Mouse (Mus musculus) spleen, embryonic (tissue): ENCODE data around the gene Arhgap23.

ENCODE experiments used
- CTCF ChIA-PET: fragments of 350-600 bp; sonication (Branson Sonifier 250); formaldehyde crosslinking; loops from one replicate; lab custom pipeline; 2022; lab: Charles Lee

The Arhgap23 gene

DNA sequence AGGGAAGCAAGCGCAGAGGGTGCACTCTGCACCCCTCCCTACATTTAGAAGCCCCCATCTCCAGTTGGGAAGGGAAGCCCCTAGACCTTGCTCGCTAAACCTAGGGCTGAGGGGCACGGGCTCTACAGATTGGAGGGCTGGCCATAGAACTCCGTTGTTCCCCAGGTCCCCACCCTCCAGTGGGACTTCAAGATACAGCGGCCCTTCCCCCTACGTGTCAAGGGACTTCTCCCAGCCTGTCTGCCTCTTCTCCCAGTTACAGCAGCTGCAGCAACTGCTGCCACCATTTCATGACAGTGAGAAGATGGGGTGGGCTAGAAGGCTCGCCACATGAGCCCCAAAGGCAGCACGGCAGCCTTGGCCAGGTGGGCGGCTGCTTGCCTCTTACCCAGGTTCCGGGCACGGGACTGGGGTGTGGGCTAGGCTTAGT is 10.6 kb upstream of the Arhgap23 start:
- CTCF ChIA-PET, result interaction anchor here (0.6 to 0.7 kb wide), 2 partner anchors 29 to 85 kb away, joined by 3 to 13 read pairs; no protein-coding TSS in a partner anchor

DNA sequence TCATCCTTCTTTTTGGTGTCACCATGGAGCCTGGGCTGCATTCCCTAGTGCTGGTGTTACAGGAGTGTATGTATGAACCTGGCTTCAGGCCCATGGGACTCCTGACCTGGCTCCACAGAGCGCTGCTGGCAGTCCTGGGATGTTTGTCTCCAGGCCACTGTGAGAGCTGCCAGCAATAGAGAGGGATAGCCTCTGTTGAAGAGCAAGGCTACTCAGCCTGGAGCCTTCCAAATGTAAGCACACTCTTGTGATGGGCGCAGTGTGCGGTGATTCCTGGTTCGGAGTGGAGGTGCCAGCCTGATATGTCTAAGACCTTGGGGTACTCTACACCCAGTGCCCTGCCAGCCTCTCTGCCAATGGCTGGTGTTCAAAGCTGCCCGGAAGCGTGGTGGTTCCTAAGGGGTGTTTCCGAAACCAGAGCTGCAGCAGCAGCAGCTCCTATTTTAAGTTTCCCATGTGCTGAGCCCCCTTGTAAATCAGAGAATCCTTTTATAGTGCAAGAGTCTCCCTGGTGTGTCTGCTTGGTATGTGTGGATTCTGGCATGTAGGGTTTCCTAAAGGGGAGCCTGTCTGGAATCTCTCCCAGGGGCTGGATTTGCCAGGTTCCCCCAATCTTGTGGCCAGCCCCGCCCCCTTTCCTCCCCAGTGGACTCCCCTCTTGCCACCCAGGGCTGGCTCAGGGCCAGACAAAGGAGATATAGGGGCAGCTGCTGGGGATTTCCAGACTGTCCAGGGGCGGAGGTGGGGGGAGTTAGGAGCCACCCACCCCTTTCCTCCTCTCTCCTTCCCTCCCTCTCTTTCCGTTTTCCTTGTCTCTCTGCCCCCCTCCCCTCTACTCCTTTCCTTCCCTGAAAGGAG is 9.0 kb upstream of the Arhgap23 start:
- CTCF ChIA-PET, result interaction anchor here (0.6 to 0.9 kb wide), 2 partner anchors 114 to 202 kb away, joined by 3 to 5 read pairs; no protein-coding TSS in a partner anchor

DNA sequence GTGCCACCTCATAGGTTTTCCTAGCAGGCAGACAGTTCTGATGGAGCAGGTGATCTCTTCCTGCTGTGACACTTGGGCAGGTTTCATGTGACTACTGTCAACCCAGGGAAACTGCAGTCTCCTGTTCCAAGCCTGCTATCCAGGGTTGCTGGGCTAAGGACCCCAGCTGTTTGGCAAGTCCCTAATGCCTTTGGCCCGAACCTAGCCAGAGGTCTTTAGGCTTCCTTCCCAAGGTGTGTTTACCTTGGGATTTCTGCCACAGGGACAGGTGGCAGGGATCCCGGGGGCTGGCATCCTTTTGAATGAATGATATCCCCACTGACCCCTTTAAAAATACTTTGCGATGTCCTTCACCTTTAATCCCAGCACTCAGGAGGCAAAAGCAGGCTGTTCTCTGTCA is 7.9 kb upstream of the Arhgap23 start:
- CTCF ChIA-PET, result no interaction called here

DNA sequence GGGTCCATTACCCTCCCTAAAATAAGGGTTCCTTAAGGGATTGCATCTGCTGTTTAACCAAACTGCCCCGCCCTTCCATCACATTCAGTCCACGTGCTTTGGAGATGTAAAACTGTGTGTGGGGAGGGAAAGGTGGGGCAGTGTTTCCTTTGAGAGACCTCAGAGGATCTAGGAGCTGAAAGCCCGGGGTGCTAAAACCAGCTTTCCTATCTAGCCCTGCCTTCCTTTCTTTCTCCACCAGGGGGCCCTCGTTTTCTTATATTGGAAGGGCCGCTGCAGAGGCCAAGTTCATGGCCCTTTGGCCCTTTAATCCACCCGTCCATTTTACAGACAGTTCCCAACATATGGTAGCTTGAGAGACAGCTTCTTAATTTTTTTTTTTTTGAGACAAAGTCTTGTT is 7.2 kb upstream of the Arhgap23 start:
- CTCF ChIA-PET, result interaction anchor here (0.7 to 1.7 kb wide), 5 partner anchors 37 to 81 kb away, joined by 3 to 15 read pairs (median 5); no protein-coding TSS in a partner anchor

DNA sequence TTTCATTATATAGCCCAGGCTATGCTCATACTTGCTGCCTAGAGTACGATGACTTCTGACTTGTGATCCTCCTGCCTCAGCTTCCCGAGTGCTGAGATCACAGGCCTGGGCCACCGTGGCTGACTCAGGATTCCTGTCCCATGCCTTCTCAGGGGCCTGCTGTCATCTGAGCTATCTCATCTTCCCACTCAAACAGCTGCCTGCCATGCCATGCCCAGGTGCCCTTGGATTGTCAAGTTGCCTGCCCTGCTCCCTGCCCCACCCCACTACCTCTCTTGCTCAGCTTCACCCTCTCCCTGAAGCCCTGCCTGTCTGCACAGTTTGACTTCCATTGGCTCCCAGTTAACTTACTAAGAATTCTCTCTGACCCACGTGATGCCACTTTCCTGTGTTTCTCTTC is 4.4 kb upstream of the Arhgap23 start:
- CTCF ChIA-PET, result interaction anchor here (0.9 kb wide), 1 partner anchor 64 kb away, joined by 6 read pairs; no protein-coding TSS in a partner anchor

DNA sequence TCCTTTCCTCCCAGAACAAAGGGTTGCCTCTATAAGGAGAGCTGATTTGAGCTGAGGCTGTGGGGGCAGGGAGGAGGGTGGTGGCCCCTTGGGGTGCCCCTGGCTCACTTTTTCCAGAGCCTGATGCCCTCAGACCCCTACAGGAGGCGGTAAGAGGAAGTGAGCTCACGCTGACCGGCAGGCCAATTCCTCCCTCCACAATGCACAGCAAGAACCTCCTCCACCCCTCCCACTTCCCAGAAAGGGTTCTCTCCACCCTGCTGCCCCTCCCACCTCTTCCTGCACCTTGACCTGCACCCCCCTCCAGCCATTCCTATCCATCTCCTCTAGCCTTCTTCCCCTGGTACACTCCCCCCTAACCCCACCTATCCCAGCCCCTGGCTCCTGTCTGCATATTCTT is 3.2 kb upstream of the Arhgap23 start:
- CTCF ChIA-PET, result no interaction called here

DNA sequence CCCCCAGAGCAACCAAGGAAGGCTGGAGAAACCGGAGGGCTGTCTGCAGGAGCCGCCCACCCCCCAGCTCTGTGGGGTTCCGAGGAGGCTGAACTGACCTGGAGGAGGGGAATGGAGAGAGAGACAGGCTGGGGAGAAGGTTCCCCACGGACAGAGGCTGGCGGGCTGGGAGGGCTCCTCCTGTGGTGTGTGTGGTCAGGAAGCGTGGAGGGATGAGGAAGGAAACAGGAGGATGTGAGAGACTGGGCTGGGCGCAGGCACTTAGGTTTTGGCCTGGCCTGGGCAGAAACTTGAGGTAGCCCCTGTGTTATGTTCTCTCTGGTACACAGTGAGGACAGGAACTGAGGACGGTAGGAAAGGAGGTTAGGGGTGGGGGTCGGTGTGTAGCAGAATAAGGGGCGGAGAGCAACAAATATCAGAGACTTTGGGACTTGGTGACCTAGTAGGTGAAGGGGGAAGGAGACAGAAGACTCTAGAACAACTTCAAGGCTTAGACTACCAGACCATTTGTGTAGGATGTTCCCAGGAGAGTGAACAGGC is 2.5 kb upstream of the Arhgap23 start:
- CTCF ChIA-PET, result interaction anchor here (0.6 kb wide), 1 partner anchor 33 kb away, joined by 3 read pairs; no protein-coding TSS in a partner anchor

DNA sequence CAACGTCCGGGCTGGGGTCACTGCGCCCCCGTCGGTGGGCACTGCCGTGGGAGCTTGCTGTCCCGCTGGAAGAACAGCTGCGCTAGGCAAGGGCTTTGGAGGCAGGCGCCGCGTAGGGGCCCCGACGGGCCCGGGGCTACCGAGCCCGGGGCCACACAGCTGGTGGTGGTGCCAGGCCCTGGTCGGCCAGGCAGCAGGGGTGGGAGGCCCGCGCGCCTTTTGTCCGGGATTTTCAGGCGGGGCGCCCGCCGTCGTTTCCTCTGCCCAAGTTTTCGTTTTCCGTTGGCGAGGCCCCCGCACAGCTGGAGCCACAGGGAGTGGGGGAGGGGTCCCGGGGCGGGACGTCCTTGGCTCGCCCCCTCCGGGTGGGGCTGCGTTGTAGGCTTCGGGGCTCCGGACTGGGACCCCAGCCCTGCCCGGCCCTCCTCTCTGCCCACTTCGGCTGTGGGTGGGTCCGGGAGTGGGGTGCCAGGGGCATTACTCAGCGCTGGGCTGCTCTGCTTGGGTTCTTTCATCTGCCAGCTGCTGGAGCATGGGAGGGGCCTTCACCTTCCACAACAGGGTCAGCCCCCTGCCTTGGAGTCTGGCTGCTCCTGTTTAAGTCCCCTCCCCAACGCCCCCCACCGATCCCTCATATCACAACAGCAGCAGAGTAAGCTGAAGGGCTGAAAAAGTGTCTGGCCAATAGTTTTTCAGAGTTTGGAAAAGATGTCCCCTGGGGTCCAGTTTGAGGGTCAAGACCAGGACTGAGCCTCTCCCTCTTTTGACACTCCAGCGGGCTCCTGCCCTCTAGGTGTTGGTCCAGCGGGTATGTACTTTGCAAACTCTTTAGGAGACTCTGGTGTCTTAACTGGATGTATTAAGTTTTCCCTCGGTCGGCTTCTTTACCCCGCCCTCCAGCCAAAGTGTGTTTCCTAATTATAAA is 641 bp downstream of the Arhgap23 start:
- CTCF ChIA-PET, result interaction anchor here (0.5 kb wide), 1 partner anchor 242 kb away, joined by 4 read pairs; no protein-coding TSS in a partner anchor

DNA sequence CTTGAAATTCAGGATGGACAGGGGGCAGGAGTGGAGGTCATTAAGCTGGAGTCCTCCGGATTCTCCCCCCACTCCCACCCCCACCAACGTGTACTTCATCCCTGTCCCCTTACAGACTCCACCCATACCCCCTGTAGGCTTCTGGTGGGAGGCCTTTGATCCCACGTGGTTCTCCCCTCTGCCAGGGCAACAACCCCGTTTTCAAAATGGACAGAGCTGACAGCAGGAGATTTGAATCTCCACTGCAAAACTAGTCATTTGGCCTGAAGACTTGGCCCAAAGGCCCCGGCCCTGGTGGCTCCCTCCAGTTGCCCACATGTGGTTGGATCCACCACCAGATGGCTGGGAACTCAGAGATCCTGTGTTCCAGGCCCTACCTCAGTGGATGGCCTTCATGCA is 1.3 kb downstream of the Arhgap23 start:
- CTCF ChIA-PET, result no interaction called here

DNA sequence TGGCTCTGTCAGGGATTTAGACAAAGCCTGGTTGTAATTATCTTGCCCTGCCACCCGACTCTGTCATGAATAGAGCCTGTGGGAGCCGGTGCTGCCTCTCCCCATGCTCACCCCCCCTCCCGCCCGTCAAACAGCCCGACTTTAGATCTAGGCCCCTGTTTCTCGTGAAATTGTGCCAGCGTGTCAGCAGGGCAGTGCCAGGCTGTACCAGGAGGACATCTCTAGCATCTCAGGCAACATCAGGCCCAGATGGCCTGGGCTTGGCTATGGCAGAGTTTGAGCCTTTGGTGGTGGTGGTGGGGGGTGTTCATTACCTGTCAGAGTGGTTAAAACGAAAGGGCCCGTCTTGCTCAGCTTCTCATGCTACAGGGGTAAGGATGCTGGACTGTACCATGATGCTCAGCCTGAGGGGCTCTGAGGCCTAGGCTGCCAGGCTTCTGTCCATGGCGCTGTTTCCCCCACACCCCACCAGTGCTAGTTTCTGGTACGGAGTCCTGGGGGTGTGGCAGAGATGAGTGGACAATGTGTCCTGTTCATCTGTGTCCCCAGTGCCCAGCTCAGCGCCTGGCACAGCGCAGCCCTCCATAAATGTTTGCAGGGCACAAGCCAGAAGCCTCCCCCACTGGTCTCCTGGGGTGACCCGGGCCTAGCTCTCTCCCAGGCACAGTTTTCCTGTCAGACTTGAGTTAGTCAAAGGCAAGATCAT is 3.7 kb downstream of the Arhgap23 start:
- CTCF ChIA-PET, result interaction anchor here (0.6 kb wide), 1 partner anchor 63 kb away, joined by 13 read pairs; no protein-coding TSS in a partner anchor

DNA sequence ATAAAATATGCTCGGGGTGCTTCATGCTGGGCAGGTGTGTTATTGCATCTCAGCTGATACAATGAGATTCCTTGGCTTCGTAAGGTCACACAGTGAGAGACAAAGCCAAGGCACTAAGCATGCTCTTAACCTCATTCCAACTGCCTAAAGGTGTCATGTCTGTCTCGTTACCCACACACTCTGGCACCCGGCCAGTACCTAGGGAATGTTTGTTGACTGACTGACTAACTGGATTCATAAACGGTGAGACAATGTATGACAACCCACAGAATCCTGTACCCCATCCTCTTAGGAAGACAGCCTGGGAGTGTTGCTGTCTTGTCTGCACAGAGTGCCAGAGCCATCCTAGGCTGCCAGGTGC is 4.2 kb downstream of the Arhgap23 start:
- CTCF ChIA-PET, result no interaction called here

DNA sequence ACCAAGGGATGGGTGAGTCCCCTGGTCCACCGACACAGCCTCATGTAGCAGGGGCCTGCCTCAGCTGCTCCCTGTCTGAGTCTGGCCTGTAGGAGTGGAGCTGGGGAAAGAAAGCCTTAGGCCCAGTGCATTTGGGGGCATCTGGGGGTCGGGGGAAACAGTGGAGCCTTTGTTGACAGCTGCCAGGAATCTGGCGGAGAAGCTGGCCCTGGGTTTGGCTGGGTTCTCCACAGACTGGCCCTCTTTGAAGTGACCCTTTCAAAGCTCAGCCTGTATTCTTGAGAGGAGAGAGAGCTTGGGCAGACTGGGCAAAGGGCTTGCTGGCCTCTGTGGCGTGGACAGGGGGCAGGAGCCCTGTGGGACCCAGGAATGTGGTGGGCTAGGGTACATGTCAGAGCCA is 7.2 kb downstream of the Arhgap23 start:
- CTCF ChIA-PET, result no interaction called here

DNA sequence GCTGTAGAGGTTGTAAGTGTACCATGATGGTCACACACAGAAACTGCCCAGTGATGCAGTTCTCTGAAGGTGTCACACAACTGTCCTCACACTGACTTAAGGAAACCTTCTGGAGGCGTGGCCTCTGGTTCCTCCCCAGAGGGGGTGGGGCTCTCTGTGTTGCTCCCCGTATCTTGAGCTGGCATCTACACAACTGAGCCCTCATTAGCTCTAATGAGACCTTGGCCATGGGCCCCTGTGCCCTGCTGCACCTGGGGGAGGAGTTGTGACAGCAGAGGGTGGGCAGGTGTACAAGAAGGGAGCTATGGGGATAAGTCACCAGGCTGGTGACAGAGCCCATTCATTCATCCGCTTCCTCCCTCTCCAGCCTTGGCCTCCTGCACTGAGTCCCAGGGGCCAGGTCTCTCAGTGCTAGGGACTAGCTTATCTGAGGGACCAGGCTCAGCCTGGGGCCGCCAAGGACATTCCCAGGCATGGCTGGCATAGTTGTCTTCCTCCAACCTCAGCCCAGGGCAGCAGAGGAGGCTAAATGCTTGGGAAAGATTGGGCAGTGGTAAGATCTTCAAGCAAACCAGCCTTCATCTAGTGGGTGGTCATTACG is 8.9 kb downstream of the Arhgap23 start:
- CTCF ChIA-PET, result interaction anchor here (0.6 kb wide), 1 partner anchor 1513 kb away, joined by 11 read pairs; no protein-coding TSS in a partner anchor

DNA sequence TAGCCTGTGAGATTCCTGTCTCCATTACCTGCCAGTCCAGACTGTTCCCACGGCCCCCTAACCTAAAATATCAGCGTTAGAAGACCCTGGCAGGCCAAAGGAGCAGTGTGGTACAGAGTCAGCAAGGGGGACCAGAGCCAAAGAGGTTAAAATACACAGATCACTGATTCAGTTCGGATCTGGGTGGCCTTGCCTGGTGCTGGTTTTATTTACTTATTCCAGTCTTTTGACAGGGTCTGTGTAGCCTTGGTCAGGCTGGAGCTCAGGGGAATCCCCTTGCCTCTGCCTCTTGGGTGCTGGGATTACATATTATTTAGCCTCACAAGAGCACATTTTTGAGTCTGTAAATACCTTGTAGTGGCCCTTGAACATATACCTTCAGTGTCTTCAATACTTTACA is 9.5 kb downstream of the Arhgap23 start:
- CTCF ChIA-PET, result no interaction called here

DNA sequence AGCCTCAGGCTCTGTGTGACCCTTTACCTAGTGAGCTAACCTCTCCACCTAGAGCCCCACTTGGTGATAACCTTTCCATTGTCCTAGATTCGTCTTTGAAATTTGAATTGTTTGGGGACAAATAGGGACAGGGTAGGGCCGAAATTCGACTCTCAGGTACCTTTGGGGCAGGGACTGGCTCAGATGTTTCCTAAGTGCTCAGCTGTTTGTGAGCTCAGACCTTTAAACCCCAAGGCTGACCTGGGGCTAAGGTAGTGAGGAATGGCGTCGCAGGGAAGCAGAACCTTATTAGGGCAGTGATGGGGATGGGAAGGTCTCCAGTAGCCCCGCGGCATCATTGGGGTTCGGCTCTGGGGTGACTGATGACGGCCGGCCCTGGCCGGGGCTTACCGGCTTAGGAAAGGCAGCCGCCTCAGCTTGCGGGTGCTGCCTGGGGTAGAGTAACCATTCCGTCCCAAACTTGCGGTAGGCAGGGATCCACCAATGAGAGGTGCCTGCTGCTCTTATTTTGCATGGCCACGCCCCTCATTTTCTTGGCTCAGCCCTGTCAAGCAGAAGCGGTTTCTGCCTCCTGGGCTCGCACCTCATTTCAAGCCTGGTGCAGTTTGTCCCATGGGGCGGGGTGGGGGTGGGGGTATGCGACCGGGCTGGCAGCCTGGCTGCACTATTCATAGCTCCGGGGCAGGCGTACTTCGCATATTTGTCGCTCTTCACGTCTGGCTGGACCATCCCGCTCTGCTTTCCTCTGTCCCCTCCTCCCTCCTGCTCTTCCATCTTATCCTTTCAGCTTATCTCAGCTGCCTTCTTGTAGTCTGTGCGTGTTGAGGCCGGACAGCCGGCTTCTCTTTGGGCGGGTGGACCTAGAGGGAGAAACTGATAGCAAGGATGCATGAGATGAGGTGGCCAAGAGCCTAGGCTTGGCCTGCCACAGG is 12.7 kb downstream of the Arhgap23 start:
- CTCF ChIA-PET, result interaction anchor here (1.6 kb wide), 1 partner anchor 19 kb away, joined by 4 read pairs; no protein-coding TSS in a partner anchor

DNA sequence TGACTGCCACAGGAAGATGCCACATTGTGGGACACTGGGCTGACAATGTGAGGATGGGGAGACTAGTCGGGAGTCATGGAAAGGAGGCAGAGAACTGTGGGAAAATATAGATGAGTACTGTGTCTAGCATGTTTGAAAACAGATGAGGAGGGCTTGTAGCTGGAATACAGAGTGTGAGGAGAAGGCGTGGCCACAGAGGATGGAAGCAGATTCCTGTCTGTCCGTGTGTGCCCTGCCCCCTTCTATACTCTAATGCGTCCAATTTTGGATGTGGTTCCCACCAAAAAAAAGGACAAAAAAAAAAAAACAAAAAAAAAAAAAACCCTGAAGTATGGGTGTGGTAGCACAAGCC is 13.4 kb downstream of the Arhgap23 start:
- CTCF ChIA-PET, result no interaction called here

DNA sequence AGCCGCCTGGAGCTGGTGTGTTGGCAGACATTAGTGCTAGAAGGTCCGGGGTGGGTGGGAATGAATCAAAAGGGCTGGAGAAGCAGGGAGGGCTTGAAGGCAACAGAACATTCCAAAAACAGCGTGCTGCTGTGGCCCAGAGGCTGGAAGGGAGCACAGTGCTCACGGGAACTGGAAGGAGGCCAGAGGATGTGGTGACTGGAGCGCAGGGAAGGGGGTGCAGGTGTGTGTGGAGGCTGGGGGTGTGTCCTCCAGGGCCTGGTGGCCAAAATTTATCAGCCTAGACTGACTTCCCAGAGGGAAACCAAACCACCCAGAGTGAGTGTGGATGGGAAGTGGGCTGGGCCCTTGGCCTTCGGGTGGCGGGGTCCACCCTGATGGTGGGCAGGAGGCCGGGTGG is 14.3 kb downstream of the Arhgap23 start:
- CTCF ChIA-PET, result no interaction called here

DNA sequence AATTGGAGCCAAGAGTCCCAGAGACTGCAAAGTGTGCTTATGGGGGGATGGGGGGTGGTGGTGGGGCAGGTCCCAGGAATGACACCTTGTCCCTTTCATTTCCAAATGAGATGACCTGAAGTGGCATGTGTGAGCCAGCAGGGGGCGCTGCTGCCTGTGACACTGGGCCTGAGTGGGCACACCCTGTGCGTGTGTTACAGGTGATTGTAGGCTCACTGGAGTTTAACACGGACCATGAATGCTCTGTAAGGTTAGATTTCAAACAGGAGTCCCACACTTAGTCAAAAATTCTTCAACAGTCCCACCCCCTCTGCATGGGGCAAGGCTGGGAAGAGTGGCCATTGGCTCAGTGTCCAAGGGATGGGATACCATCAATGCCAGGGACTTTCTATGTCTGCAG is 16.7 kb downstream of the Arhgap23 start:
- CTCF ChIA-PET, result interaction anchor here (0.7 kb wide), 1 partner anchor 35 kb away, joined by 3 read pairs; no protein-coding TSS in a partner anchor

DNA sequence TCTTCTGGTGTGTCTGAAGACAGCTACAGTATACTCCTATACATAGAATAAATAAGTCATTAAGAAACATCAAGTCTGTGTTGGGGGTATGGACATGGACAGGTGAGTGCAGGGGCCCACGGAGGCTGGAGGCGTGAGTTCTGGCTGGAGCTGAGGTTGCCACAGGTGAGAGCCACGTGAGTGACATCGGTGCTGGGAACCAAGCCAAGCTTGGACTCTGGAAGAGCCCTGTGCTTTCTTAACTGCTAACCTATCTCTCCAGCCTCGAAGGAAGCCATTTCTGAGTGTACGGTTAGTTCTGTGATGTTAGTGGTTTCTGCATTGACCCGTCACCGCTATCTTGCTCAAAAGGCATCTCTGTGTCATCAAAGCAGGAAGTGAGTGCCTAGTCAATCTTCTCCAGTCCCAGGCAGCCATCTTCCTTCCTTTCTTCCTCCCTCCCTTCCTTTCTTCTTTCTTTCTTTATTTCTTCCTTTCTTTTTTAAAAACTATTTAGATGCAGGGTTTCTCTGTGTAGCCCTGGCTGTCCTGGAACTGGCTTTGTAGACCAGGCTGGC is 17.7 kb downstream of the Arhgap23 start:
- CTCF ChIA-PET, result no interaction called here
